Mouse (Mus musculus): ENCODE measurements around the gene Fbn1. TPM values are rescaled to one million over a fixed set of nuclear protein-coding genes. Genes with fewer than 3 reads are reported as not detected.

Fbn1 gene
- polyA plus RNA-seq, 1 experiment from 2014 or later, result 2.5 TPM

GRCm38 (mm10) chr2:125337239-125337638, 170.6 kb downstream of the Fbn1 start:
- Histone ChIP-seq H3K9ac (no peak overlapping the region), H3K4me1 (no peaks in the 10 kb centered on the region), H3K27me3 (replicated peaks) (no peaks in the 10 kb centered on the region), H3K36me3 (replicated peaks) (0 out of 2 replicates have a peak, but pooled peaks cover 5% of the 10 kb centered on the region), H3K9me3 (no peaks in the 10 kb centered on the region), H3K4me3 (no peak overlapping the region), H3K4me2 (no peak overlapping the region), H3K27ac (no peak overlapping the region)
- 96% methylated on average over 3 of the region's 3 CpGs for WGBS
- ATAC-seq (replicated peaks), result no peak

- Histone ChIP-seq H3K9me3 (no peaks in the 10 kb centered on the region), H3K4me3 (no peak overlapping the region), H3K4me2 (no peak overlapping the region), H3K4me1 (no peaks in the 10 kb centered on the region), H3K9ac (no peak overlapping the region), H3K36me3 (replicated peaks) (0 out of 2 replicates have a peak, but pooled peaks cover 5% of the 10 kb centered on the region), H3K27ac (no peak overlapping the region), H3K27me3 (replicated peaks) (no peaks in the 10 kb centered on the region)
- 93% methylated on average over 11 of the region's 11 CpGs for WGBS
- no peak for ATAC-seq (replicated peaks)
These were observed 172.6 kb downstream of the Fbn1 start for GRCm38 (mm10) chr2:125335206-125335605.

GRCm38 (mm10) chr2:125334163-125334562, 173.6 kb downstream of the Fbn1 start:
- no peak overlapping the region for H3K4me3 ChIP-seq
- H3K36me3 ChIP-seq (replicated peaks), result 0 out of 2 replicates have a peak, but pooled peaks cover 5% of the 10 kb centered on the region
- WGBS, result 77% methylated on average over 4 of the region's 4 CpGs
- H3K4me1 ChIP-seq, result no peaks in the 10 kb centered on the region
- H3K9ac ChIP-seq, result no peak overlapping the region
- no peak overlapping the region for H3K27ac ChIP-seq
- H3K9me3 ChIP-seq, result no peaks in the 10 kb centered on the region
- ATAC-seq (replicated peaks), result no peak
- H3K27me3 ChIP-seq (replicated peaks), result no peaks in the 10 kb centered on the region
- no peak overlapping the region for H3K4me2 ChIP-seq

- WGBS, result 84% methylated on average over 7 of the region's 7 CpGs
- Histone ChIP-seq H3K4me3 (no peak overlapping the region), H3K9me3 (no peaks in the 10 kb centered on the region), H3K9ac (no peak overlapping the region), H3K27ac (no peak overlapping the region), H3K27me3 (replicated peaks) (no peaks in the 10 kb centered on the region), H3K4me2 (no peak overlapping the region), H3K36me3 (replicated peaks) (0 out of 2 replicates have a peak, but pooled peaks cover 5% of the 10 kb centered on the region), H3K4me1 (no peaks in the 10 kb centered on the region)
- no peak for ATAC-seq (replicated peaks)
These were observed 176.2 kb downstream of the Fbn1 start for GRCm38 (mm10) chr2:125331581-125331980.

GRCm38 (mm10) chr2:125330506-125330905, 177.3 kb downstream of the Fbn1 start:
- Histone ChIP-seq H3K27ac (no peak overlapping the region), H3K4me1 (no peaks in the 10 kb centered on the region), H3K36me3 (replicated peaks) (0 out of 2 replicates have a peak, but pooled peaks cover 3% of the 10 kb centered on the region), H3K9me3 (no peaks in the 10 kb centered on the region), H3K4me2 (no peak overlapping the region), H3K9ac (no peak overlapping the region), H3K27me3 (replicated peaks) (no peaks in the 10 kb centered on the region), H3K4me3 (no peak overlapping the region)
- ATAC-seq (replicated peaks), result no peak
- WGBS, result 94% methylated on average over 10 of the region's 10 CpGs

GRCm38 (mm10) chr2:125325125-125325855, 182.5 kb downstream of the Fbn1 start:
- H3K27ac ChIP-seq, result no peak overlapping the region
- 88% methylated on average over 7 of the region's 7 CpGs for WGBS
- H3K27me3 ChIP-seq (replicated peaks), result no peaks in the 10 kb centered on the region
- H3K4me1 ChIP-seq, result no peaks in the 10 kb centered on the region
- no peak for ATAC-seq (replicated peaks)
- H3K9ac ChIP-seq, result no peak overlapping the region
- H3K9me3 ChIP-seq, result no peaks in the 10 kb centered on the region
- no peak overlapping the region for H3K4me2 ChIP-seq
- H3K36me3 ChIP-seq (replicated peaks), result 0 out of 2 replicates have a peak, but pooled peaks cover 4% of the 10 kb centered on the region
- H3K4me3 ChIP-seq, result no peak overlapping the region

GRCm38 (mm10) chr2:125324455-125324854, 183.3 kb downstream of the Fbn1 start:
- Histone ChIP-seq H3K4me3 (no peak overlapping the region), H3K9ac (no peak overlapping the region), H3K27ac (no peak overlapping the region), H3K4me2 (no peak overlapping the region), H3K27me3 (replicated peaks) (no peaks in the 10 kb centered on the region), H3K36me3 (replicated peaks) (0 out of 2 replicates have a peak, but pooled peaks cover 4% of the 10 kb centered on the region), H3K9me3 (no peaks in the 10 kb centered on the region), H3K4me1 (no peaks in the 10 kb centered on the region)
- WGBS, result 92% methylated on average over 5 of the region's 5 CpGs
- ATAC-seq (replicated peaks), result no peak

- Histone ChIP-seq H3K27me3 (replicated peaks) (no peaks in the 10 kb centered on the region), H3K27ac (no peak overlapping the region), H3K4me3 (no peak overlapping the region), H3K9me3 (no peaks in the 10 kb centered on the region), H3K4me1 (no peaks in the 10 kb centered on the region), H3K4me2 (no peak overlapping the region), H3K36me3 (replicated peaks) (0 out of 2 replicates have a peak, but pooled peaks cover 4% of the 10 kb centered on the region), H3K9ac (no peak overlapping the region)
- no peak for ATAC-seq (replicated peaks)
- WGBS, result 73% methylated on average over 4 of the region's 4 CpGs
These were observed 184.4 kb downstream of the Fbn1 start for GRCm38 (mm10) chr2:125323347-125323746.

GRCm38 (mm10) chr2:125322581-125322980, 185.2 kb downstream of the Fbn1 start:
- WGBS, result 90% methylated on average over 2 of the region's 2 CpGs
- Histone ChIP-seq H3K27me3 (replicated peaks) (no peaks in the 10 kb centered on the region), H3K4me1 (no peaks in the 10 kb centered on the region), H3K36me3 (replicated peaks) (0 out of 2 replicates have a peak, but pooled peaks cover 4% of the 10 kb centered on the region), H3K4me3 (no peak overlapping the region), H3K9me3 (no peaks in the 10 kb centered on the region), H3K9ac (no peak overlapping the region), H3K4me2 (no peak overlapping the region), H3K27ac (no peak overlapping the region)
- no peak for ATAC-seq (replicated peaks)

- 0 out of 2 replicates have a peak, but pooled peaks cover 4% of the 10 kb centered on the region for H3K36me3 ChIP-seq (replicated peaks)
- H3K4me3 ChIP-seq, result no peak overlapping the region
- H3K9me3 ChIP-seq, result no peaks in the 10 kb centered on the region
- H3K4me1 ChIP-seq, result no peaks in the 10 kb centered on the region
- no peak overlapping the region for H3K27ac ChIP-seq
- no peak overlapping the region for H3K4me2 ChIP-seq
- no peak overlapping the region for H3K9ac ChIP-seq
- no peaks in the 10 kb centered on the region for H3K27me3 ChIP-seq (replicated peaks)
- no peak for ATAC-seq (replicated peaks)
- WGBS, result 79% methylated on average over 6 of the region's 6 CpGs
These were observed 186.7 kb downstream of the Fbn1 start for GRCm38 (mm10) chr2:125321071-125321470.

GRCm38 (mm10) chr2:125319651-125320050, 188.1 kb downstream of the Fbn1 start:
- no peak overlapping the region for H3K4me2 ChIP-seq
- no peaks in the 10 kb centered on the region for H3K4me1 ChIP-seq
- H3K36me3 ChIP-seq (replicated peaks), result 0 out of 2 replicates have a peak, but pooled peaks cover 4% of the 10 kb centered on the region
- no peaks in the 10 kb centered on the region for H3K27me3 ChIP-seq (replicated peaks)
- H3K9me3 ChIP-seq, result no peaks in the 10 kb centered on the region
- 88% methylated on average over 8 of the region's 8 CpGs for WGBS
- no peak overlapping the region for H3K4me3 ChIP-seq
- ATAC-seq (replicated peaks), result no peak
- H3K27ac ChIP-seq, result no peak overlapping the region
- no peak overlapping the region for H3K9ac ChIP-seq

GRCm38 (mm10) chr2:125318371-125319061, 189.3 kb downstream of the Fbn1 start:
- 0 out of 2 replicates have a peak, but pooled peaks cover 4% of the 10 kb centered on the region for H3K36me3 ChIP-seq (replicated peaks)
- no peaks in the 10 kb centered on the region for H3K27me3 ChIP-seq (replicated peaks)
- WGBS, result 83% methylated on average over 5 of the region's 5 CpGs
- no peak for ATAC-seq (replicated peaks)
- H3K27ac ChIP-seq, result no peak overlapping the region
- no peak overlapping the region for H3K4me2 ChIP-seq
- H3K9me3 ChIP-seq, result no peaks in the 10 kb centered on the region
- no peak overlapping the region for H3K4me3 ChIP-seq
- no peaks in the 10 kb centered on the region for H3K4me1 ChIP-seq
- no peak overlapping the region for H3K9ac ChIP-seq

Data from midbrain, embryonic 15.5 days (tissue).